Mouse (Mus musculus): Measurements from ENCODE around the gene 5730596B20Rik. TPM values are rescaled to one million over a fixed set of nuclear protein-coding genes. Genes with fewer than 3 reads are reported as not detected.
A peak's percentile ranks its signal among the peaks of the same experiment; 100 is the strongest.

The 5730596B20Rik gene
- polyA plus RNA-seq, 1 experiment from 2014 or later, result 2.8 TPM

GRCm38 (mm10) chr6:52184668-52185067 is 7.4 kb downstream of the 5730596B20Rik start:
- ATAC-seq (replicated peaks; ENCODE audit: low FRiP score, low TSS enrichment, low read depth), result no peak
- H3K4me3 ChIP-seq (ENCODE audit: low read depth, low read length), result no peak overlapping the region
- 24% methylated on average over 6 of the region's 6 CpGs for WGBS
- no peaks in the 10 kb centered on the region for H3K9me3 ChIP-seq (ENCODE audit: control insufficient read depth, low read length)
- no peak for DNase-seq (ENCODE audit: low spot score)
- no peak overlapping the region for H3K9ac ChIP-seq (ENCODE audit: low read length)
- H3K27me3 ChIP-seq (replicated peaks; ENCODE audit: control insufficient read depth, insufficient read depth, low read length), result no peaks in the 10 kb centered on the region
- peaks cover 9% of the 10 kb centered on the region; the same call in 1 of the 2 replicates for H3K36me3 ChIP-seq (ENCODE audit: control insufficient read depth, insufficient read depth, low read length)
- peak overlapping the region; percentile 69 for H3K27ac ChIP-seq (ENCODE audit: low read depth)
- peaks cover 79% of the 10 kb centered on the region for H3K4me1 ChIP-seq (replicated peaks; ENCODE audit: control insufficient read depth, insufficient read depth, low read length)
- peak overlapping the region; percentile 39 for H3K4me2 ChIP-seq (ENCODE audit: low read length)

- Histone ChIP-seq H3K9me3 (ENCODE audit: control insufficient read depth, low read length) (no peaks in the 10 kb centered on the region), H3K27ac (ENCODE audit: low read depth) (peak overlapping the region; percentile 69), H3K4me1 (replicated peaks; ENCODE audit: control insufficient read depth, insufficient read depth, low read length) (peaks cover 85% of the 10 kb centered on the region), H3K9ac (ENCODE audit: low read length) (peak overlapping the region; percentile 20; the same call in 1 of the 2 replicates), H3K4me2 (ENCODE audit: low read length) (peak overlapping the region; percentile 39), H3K36me3 (ENCODE audit: control insufficient read depth, insufficient read depth, low read length) (peaks cover 8% of the 10 kb centered on the region; the same call in 1 of the 2 replicates), H3K4me3 (ENCODE audit: low read depth, low read length) (0 out of 2 replicates have a peak overlapping the region, but pooled peaks have one; percentile 11), H3K27me3 (replicated peaks; ENCODE audit: control insufficient read depth, insufficient read depth, low read length) (no peaks in the 10 kb centered on the region)
- no peak for ATAC-seq (replicated peaks; ENCODE audit: low FRiP score, low TSS enrichment, low read depth)
- 6% methylated on average over 19 of the region's 19 CpGs for WGBS
- no peak for DNase-seq (ENCODE audit: low spot score)
Observed at GRCm38 (mm10) chr6:52185222-52185621, 7.9 kb downstream of the 5730596B20Rik start.

GRCm38 (mm10) chr6:52185834-52186233 is 8.5 kb downstream of the 5730596B20Rik start:
- peaks cover 82% of the 10 kb centered on the region for H3K4me1 ChIP-seq (replicated peaks; ENCODE audit: control insufficient read depth, insufficient read depth, low read length)
- H3K4me3 ChIP-seq (ENCODE audit: low read depth, low read length), result no peak overlapping the region
- peak; percentile 54 for DNase-seq (ENCODE audit: low spot score)
- 39% methylated on average over 3 of the region's 3 CpGs for WGBS
- 0 out of 2 replicates have a peak overlapping the region, but pooled peaks have one; percentile 69 for H3K27ac ChIP-seq (ENCODE audit: low read depth)
- no peaks in the 10 kb centered on the region for H3K9me3 ChIP-seq (ENCODE audit: control insufficient read depth, low read length)
- no peak overlapping the region for H3K9ac ChIP-seq (ENCODE audit: low read length)
- peaks cover 8% of the 10 kb centered on the region; the same call in 1 of the 2 replicates for H3K36me3 ChIP-seq (ENCODE audit: control insufficient read depth, insufficient read depth, low read length)
- ATAC-seq (replicated peaks; ENCODE audit: low FRiP score, low TSS enrichment, low read depth), result no peak
- H3K27me3 ChIP-seq (replicated peaks; ENCODE audit: control insufficient read depth, insufficient read depth, low read length), result no peaks in the 10 kb centered on the region
- peak overlapping the region; percentile 39 for H3K4me2 ChIP-seq (ENCODE audit: low read length)

GRCm38 (mm10) chr6:52186500-52186899 is 9.2 kb downstream of the 5730596B20Rik start:
- Histone ChIP-seq H3K36me3 (ENCODE audit: control insufficient read depth, insufficient read depth, low read length) (peaks cover 8% of the 10 kb centered on the region; the same call in 1 of the 2 replicates), H3K4me2 (ENCODE audit: low read length) (no peak overlapping the region), H3K27me3 (replicated peaks; ENCODE audit: control insufficient read depth, insufficient read depth, low read length) (no peaks in the 10 kb centered on the region), H3K4me1 (replicated peaks; ENCODE audit: control insufficient read depth, insufficient read depth, low read length) (peaks cover 76% of the 10 kb centered on the region), H3K9me3 (ENCODE audit: control insufficient read depth, low read length) (no peaks in the 10 kb centered on the region), H3K9ac (ENCODE audit: low read length) (no peak overlapping the region), H3K4me3 (ENCODE audit: low read depth, low read length) (no peak overlapping the region), H3K27ac (ENCODE audit: low read depth) (no peak overlapping the region)
- DNase-seq (ENCODE audit: low spot score), result peak; percentile 50
- WGBS, result 61% methylated on average over 1 of the region's 1 CpGs
- ATAC-seq (replicated peaks; ENCODE audit: low FRiP score, low TSS enrichment, low read depth), result no peak

- peak overlapping the region; percentile 58 for H3K4me3 ChIP-seq (ENCODE audit: low read depth, low read length)
- peak; percentile 73 for DNase-seq (ENCODE audit: low spot score)
Observed at GRCm38 (mm10) chr6:52189172-52189591, 11.9 kb downstream of the 5730596B20Rik start.

GRCm38 (mm10) chr6:52189909-52190308 is 12.6 kb downstream of the 5730596B20Rik start:
- 26% methylated on average over 8 of the region's 8 CpGs for WGBS
- no peaks in the 10 kb centered on the region for H3K9me3 ChIP-seq (ENCODE audit: control insufficient read depth, low read length)
- no peaks in the 10 kb centered on the region for H3K27me3 ChIP-seq (replicated peaks; ENCODE audit: control insufficient read depth, insufficient read depth, low read length)
- H3K4me2 ChIP-seq (ENCODE audit: low read length), result peak overlapping the region; percentile 78
- peak overlapping the region; percentile 91 for H3K9ac ChIP-seq (ENCODE audit: low read length)
- peak overlapping the region; percentile 95 for H3K27ac ChIP-seq (ENCODE audit: low read depth)
- peaks cover 69% of the 10 kb centered on the region for H3K4me1 ChIP-seq (replicated peaks; ENCODE audit: control insufficient read depth, insufficient read depth, low read length)
- peaks cover 3% of the 10 kb centered on the region; the same call in 1 of the 2 replicates for H3K36me3 ChIP-seq (ENCODE audit: control insufficient read depth, insufficient read depth, low read length)
- peak overlapping the region; percentile 58 for H3K4me3 ChIP-seq (ENCODE audit: low read depth, low read length)
- DNase-seq (ENCODE audit: low spot score) (peak; percentile 77), ATAC-seq (replicated peaks; ENCODE audit: low FRiP score, low TSS enrichment, low read depth) (no peak)

More at GRCm38 (mm10) chr6:52189172-52189591, 11.9 kb downstream of the 5730596B20Rik start:
- Histone ChIP-seq H3K27ac (ENCODE audit: low read depth) (peak overlapping the region; percentile 95), H3K4me2 (ENCODE audit: low read length) (peak overlapping the region; percentile 78), H3K27me3 (replicated peaks; ENCODE audit: control insufficient read depth, insufficient read depth, low read length) (no peaks in the 10 kb centered on the region), H3K36me3 (ENCODE audit: control insufficient read depth, insufficient read depth, low read length) (peaks cover 3% of the 10 kb centered on the region; the same call in 1 of the 2 replicates), H3K9me3 (ENCODE audit: control insufficient read depth, low read length) (no peaks in the 10 kb centered on the region), H3K4me1 (replicated peaks; ENCODE audit: control insufficient read depth, insufficient read depth, low read length) (peaks cover 69% of the 10 kb centered on the region), H3K9ac (ENCODE audit: low read length) (peak overlapping the region; percentile 91)
- 0 out of 2 replicates have a peak, but pooled peaks have one; percentile 11 for ATAC-seq (replicated peaks; ENCODE audit: low FRiP score, low TSS enrichment, low read depth)
- 17% methylated on average over 5 of the region's 5 CpGs for WGBS

DNA sequence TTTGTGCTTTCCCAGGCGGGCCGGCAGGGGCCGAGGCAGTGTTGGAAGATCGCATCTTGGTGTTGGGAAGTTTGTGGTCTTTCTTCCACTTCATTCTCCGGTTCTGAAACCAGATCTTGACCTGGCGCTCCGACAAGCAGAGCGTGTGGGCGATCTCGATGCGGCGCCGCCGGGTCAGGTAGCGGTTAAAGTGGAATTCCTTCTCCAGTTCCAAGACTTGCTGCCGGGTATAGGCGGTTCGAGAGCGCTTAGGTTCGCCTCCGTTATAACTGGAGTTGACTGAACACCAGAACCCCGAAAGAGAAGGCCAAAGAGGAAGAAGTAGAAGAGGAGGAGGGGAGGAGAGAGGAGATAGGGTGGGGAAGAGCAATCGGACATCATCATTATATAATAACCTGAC is 13.1 kb downstream of the 5730596B20Rik start:
- ATAC-seq (replicated peaks; ENCODE audit: low FRiP score, low TSS enrichment, low read depth) (no peak), DNase-seq (ENCODE audit: low spot score) (peak; percentile 77)
- no peaks in the 10 kb centered on the region for H3K27me3 ChIP-seq (replicated peaks; ENCODE audit: control insufficient read depth, insufficient read depth, low read length)
- H3K27ac ChIP-seq (ENCODE audit: low read depth), result peak overlapping the region; percentile 95
- H3K4me1 ChIP-seq (replicated peaks; ENCODE audit: control insufficient read depth, insufficient read depth, low read length), result peaks cover 67% of the 10 kb centered on the region
- H3K4me3 ChIP-seq (ENCODE audit: low read depth, low read length), result peak overlapping the region; percentile 58
- peak overlapping the region; percentile 78 for H3K4me2 ChIP-seq (ENCODE audit: low read length)
- peak overlapping the region; percentile 91 for H3K9ac ChIP-seq (ENCODE audit: low read length)
- peaks cover 3% of the 10 kb centered on the region; the same call in 1 of the 2 replicates for H3K36me3 ChIP-seq (ENCODE audit: control insufficient read depth, insufficient read depth, low read length)
- H3K9me3 ChIP-seq (ENCODE audit: control insufficient read depth, low read length), result no peaks in the 10 kb centered on the region
- 6% methylated on average over 23 of the region's 23 CpGs for WGBS

DNA sequence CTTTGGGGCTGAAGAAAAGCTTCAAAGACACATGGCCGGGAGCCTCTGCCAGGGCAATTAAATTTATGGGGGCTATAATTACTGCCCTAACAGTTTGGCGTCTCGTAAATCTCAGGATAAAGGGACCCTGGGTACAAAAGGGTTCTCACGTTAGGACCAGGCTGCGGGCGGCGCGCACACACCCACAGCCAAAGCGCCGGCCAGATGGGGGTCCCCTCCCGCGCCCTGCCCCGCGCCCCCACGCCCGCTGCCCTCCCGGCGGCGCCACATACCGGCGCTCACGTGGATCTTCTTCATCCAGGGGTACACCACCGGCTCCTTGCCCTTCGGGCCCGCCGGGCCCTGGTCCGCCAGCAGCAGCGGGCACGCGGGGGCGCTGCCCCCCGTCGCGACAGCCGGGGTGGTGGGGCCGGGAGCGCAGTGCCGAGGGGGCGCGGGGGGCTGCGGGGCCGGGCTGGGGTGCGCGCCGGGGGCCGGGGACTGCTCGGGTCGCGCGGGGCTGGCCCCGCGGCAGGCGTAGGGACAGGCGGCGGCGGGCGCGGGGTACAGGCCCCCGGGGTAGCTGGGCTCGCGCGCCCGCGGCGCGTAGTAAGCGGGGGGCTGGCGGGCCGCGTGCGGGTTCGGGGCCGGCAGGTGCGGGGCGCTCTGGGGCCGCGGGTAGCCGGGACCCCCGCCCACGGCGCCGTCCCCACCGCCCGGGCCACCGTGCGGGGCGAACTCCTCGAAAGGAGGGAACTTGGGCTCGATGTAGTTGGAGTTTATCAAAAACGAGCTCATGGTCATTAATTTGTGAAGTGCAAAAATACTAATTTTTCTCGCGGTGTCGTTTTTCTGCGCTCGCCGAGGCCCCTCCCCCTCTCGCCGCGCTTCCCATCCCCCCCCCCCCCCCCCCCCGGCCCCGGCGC is 13.9 kb downstream of the 5730596B20Rik start, which contains the start of gene Hoxa4:
Hoxa4 (minus strand) TSS at position 848 of the 905 bp plus-strand sequence.
- under 1% methylated on average over 69 of the region's 102 CpGs for WGBS
- peaks cover 3% of the 10 kb centered on the region; the same call in 1 of the 2 replicates for H3K36me3 ChIP-seq (ENCODE audit: control insufficient read depth, insufficient read depth, low read length)
- ATAC-seq (replicated peaks; ENCODE audit: low FRiP score, low TSS enrichment, low read depth) (peak; percentile 29; the same call in 1 of the 2 replicates), DNase-seq (ENCODE audit: low spot score) (no peak)
- peak within 1 kb of the TSS; percentile 78 for H3K4me2 ChIP-seq (ENCODE audit: low read length)
- H3K9me3 ChIP-seq (ENCODE audit: control insufficient read depth, low read length), result no peaks in the 10 kb centered on the region
- H3K4me1 ChIP-seq (replicated peaks; ENCODE audit: control insufficient read depth, insufficient read depth, low read length), result peaks cover 66% of the 10 kb centered on the region
- no peaks in the 10 kb centered on the region for H3K27me3 ChIP-seq (replicated peaks; ENCODE audit: control insufficient read depth, insufficient read depth, low read length)
- H3K9ac ChIP-seq (ENCODE audit: low read length), result peak within 1 kb of the TSS; percentile 91
- H3K27ac ChIP-seq (ENCODE audit: low read depth), result peak within 1 kb of the TSS; percentile 95
- peak within 1 kb of the TSS; percentile 58 for H3K4me3 ChIP-seq (ENCODE audit: low read depth, low read length)

Measured in intestine, embryonic 14.5 days (tissue).